Mouse (Mus musculus): ENCODE results near the gene Dcaf11. TPM values are rescaled to one million over a fixed set of nuclear protein-coding genes. Genes with fewer than 3 reads are reported as not detected.

Dcaf11 gene
- polyA plus RNA-seq, 1 experiment from 2014 or later = 66.2 TPM

DNA sequence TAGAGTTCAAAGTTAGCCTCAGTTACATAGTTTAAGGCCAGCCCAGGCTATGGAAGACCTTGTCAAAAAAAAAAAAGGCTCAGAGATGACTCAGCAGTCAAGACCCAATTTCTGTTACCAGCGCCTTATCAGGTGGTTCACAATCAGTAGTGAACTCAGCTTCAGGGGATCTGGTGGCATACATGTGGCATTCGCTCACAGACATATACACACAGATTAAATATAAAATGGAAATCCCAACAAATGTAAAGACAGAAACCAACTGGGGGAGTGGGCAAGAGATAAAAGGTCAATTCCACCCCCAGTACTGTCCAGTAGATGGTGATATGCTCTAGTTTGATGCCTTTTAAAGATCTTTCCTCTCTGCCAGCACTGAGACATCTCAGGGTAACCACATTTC, 26.3 kb downstream of the Dcaf11 start:
- Histone ChIP-seq H3K27ac (no peak overlapping the region), H3K4me1 (replicated peaks) (peaks cover 23% of the 10 kb centered on the region), H3K4me2 (no peak overlapping the region), H3K36me3 (peaks cover 14% of the 10 kb centered on the region; the same call in 1 of the 2 replicates), H3K27me3 (no peaks in the 10 kb centered on the region), H3K9me3 (replicated peaks) (no peaks in the 10 kb centered on the region), H3K9ac (no peak overlapping the region), H3K4me3 (no peak overlapping the region)
- no peak for ATAC-seq (replicated peaks; ENCODE audit: insufficient number of reproducible peaks, insufficient read depth, low FRiP score, low read depth)
- WGBS = 89% methylated on average over 2 of the region's 2 CpGs

DNA sequence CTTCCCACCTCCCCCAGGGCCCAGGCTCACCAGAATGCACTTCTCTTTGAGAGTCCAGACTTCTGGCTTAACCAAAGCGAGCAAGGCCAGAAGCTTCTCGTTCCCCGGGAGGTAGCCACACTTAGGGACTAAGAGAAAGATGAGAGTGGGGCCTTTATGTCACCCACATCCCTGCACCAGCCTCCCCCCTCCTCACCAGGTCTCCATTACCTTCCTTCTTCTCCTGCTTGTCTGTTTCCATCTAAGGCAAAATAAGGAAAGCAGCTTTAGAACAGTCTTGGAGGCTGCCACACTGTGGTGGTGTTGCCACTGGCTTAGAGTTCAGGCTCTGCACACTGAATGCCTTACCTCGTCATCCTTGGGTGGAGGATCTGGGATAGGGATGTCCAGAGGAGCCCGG, 29.5 kb downstream of the Dcaf11 start:
- no peaks in the 10 kb centered on the region for H3K9me3 ChIP-seq (replicated peaks)
- WGBS = 86% methylated on average over 5 of the region's 5 CpGs
- H3K36me3 ChIP-seq = peaks cover 8% of the 10 kb centered on the region; the same call in 1 of the 2 replicates
- ATAC-seq (replicated peaks; ENCODE audit: insufficient number of reproducible peaks, insufficient read depth, low FRiP score, low read depth) = no peak
- peaks cover 38% of the 10 kb centered on the region for H3K4me1 ChIP-seq (replicated peaks)
- H3K4me2 ChIP-seq = no peak overlapping the region
- H3K9ac ChIP-seq = no peak overlapping the region
- 0 out of 2 replicates have a peak overlapping the region, but pooled peaks have one; percentile 85 for H3K4me3 ChIP-seq
- H3K27ac ChIP-seq = no peak overlapping the region
- no peaks in the 10 kb centered on the region for H3K27me3 ChIP-seq

- 77% methylated on average over 11 of the region's 11 CpGs for WGBS
- Histone ChIP-seq H3K36me3 (peaks cover 14% of the 10 kb centered on the region; the same call in 1 of the 2 replicates), H3K9me3 (replicated peaks) (no peaks in the 10 kb centered on the region), H3K4me2 (peak overlapping the region; percentile 92), H3K9ac (peak overlapping the region; percentile 61; the same call in 1 of the 2 replicates), H3K27ac (peak overlapping the region; percentile 96), H3K4me3 (peak overlapping the region; percentile 85), H3K27me3 (no peaks in the 10 kb centered on the region), H3K4me1 (replicated peaks) (peaks cover 33% of the 10 kb centered on the region)
- no peak for ATAC-seq (replicated peaks; ENCODE audit: insufficient number of reproducible peaks, insufficient read depth, low FRiP score, low read depth)
These were observed 30.1 kb downstream of the Dcaf11 start for GRCm38 (mm10) chr14:55589771-55590448.

DNA sequence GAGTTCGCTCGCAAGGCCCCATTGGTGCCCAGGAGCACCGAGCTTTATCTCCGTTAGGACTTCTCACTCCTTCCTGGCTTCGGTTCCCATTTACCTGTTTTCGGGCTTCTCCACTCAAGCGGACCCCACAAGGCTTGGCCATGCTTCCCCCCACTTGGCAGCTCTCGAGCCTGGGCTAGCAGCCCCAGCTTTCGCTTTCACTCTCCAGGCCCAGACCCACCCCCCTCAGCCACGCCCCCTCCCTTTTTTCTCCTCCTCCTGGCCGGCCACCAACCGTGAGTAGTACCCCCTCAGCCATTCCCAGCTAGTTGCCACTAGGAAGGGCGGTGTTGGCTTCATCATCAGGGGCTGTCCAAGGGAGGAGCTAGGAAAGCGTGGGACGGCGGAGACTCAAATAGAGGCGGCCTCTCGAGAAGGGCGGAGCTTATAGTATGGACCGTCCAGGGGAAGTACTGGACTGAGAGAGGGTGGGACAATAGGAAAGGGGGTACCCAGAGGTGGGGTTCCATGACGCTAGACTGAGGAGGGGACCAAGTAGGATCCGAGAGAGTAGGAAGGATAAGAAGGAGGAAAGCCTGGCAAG, 31.0 kb downstream of the Dcaf11 start, which contains the start of gene Psme2:
Psme2 (minus strand) TSS at position 366 of the 583 bp plus-strand sequence.
- Histone ChIP-seq H3K27me3 (no peaks in the 10 kb centered on the region), H3K4me3 (peak within 1 kb of the TSS; percentile 85), H3K36me3 (peaks cover 24% of the 10 kb centered on the region), H3K4me1 (replicated peaks) (peaks cover 27% of the 10 kb centered on the region), H3K9ac (peak within 1 kb of the TSS; percentile 88), H3K4me2 (peak within 1 kb of the TSS; percentile 92), H3K9me3 (replicated peaks) (no peaks in the 10 kb centered on the region), H3K27ac (peak within 1 kb of the TSS; percentile 96)
- peak; percentile 96 for ATAC-seq (replicated peaks; ENCODE audit: insufficient number of reproducible peaks, insufficient read depth, low FRiP score, low read depth)
- under 1% methylated on average over 22 of the region's 22 CpGs for WGBS

GRCm38 (mm10) chr14:55591331-55591891, 31.6 kb downstream of the Dcaf11 start, which contains the start of gene Rnf31:
Gene Rnf31, plus strand, starts transcription at chr14:55591708.
- Histone ChIP-seq H3K27ac (peak within 1 kb of the TSS; percentile 96), H3K27me3 (no peaks in the 10 kb centered on the region), H3K9ac (peak within 1 kb of the TSS; percentile 88), H3K4me2 (peak within 1 kb of the TSS; percentile 92), H3K36me3 (peaks cover 29% of the 10 kb centered on the region), H3K9me3 (replicated peaks) (no peaks in the 10 kb centered on the region), H3K4me1 (replicated peaks) (peaks cover 26% of the 10 kb centered on the region), H3K4me3 (peak within 1 kb of the TSS; percentile 85)
- under 1% methylated on average over 33 of the region's 33 CpGs for WGBS
- peak; percentile 89 for ATAC-seq (replicated peaks; ENCODE audit: insufficient number of reproducible peaks, insufficient read depth, low FRiP score, low read depth)

DNA sequence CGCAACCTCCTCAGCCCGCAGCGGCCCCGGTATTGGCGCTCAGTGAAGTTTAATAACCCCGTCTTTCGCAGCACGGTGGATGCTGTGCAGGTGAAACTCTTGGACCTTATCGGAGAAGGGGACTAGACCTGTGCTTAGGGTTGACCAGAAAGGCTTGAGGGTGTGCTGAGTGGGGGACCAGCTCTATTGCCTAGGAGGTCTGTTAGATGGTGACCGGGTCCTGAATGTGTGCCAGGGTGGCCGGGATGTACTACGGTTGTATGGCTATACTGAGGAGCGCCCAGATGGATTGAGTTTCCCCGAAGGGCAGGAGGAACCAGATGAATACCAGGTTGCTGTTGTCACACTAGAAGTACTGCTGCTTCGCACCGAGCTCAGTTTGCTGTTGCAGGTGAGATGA, 32.4 kb downstream of the Dcaf11 start:
- peak overlapping the region; percentile 96 for H3K27ac ChIP-seq
- H3K4me2 ChIP-seq = peak overlapping the region; percentile 92
- peaks cover 34% of the 10 kb centered on the region for H3K36me3 ChIP-seq
- H3K4me1 ChIP-seq (replicated peaks) = peaks cover 26% of the 10 kb centered on the region
- no peaks in the 10 kb centered on the region for H3K27me3 ChIP-seq
- peak overlapping the region; percentile 85 for H3K4me3 ChIP-seq
- ATAC-seq (replicated peaks; ENCODE audit: insufficient number of reproducible peaks, insufficient read depth, low FRiP score, low read depth) = no peak
- WGBS = 2% methylated on average over 16 of the region's 16 CpGs
- H3K9me3 ChIP-seq (replicated peaks) = no peaks in the 10 kb centered on the region
- peak overlapping the region; percentile 88 for H3K9ac ChIP-seq

GRCm38 (mm10) chr14:55596036-55596690, 36.4 kb downstream of the Dcaf11 start:
- Histone ChIP-seq H3K36me3 (peaks cover 58% of the 10 kb centered on the region), H3K4me1 (replicated peaks) (peaks cover 16% of the 10 kb centered on the region), H3K9me3 (replicated peaks) (no peaks in the 10 kb centered on the region), H3K27ac (0 out of 2 replicates have a peak overlapping the region, but pooled peaks have one; percentile 4), H3K9ac (no peak overlapping the region), H3K4me3 (no peak overlapping the region), H3K27me3 (no peaks in the 10 kb centered on the region), H3K4me2 (no peak overlapping the region)
- 76% methylated on average over 13 of the region's 13 CpGs for WGBS
- ATAC-seq (replicated peaks; ENCODE audit: insufficient number of reproducible peaks, insufficient read depth, low FRiP score, low read depth) = no peak

- H3K27me3 ChIP-seq = no peaks in the 10 kb centered on the region
- H3K36me3 ChIP-seq = peaks cover 80% of the 10 kb centered on the region
- H3K4me2 ChIP-seq = no peak overlapping the region
- no peak overlapping the region for H3K27ac ChIP-seq
- no peaks in the 10 kb centered on the region for H3K9me3 ChIP-seq (replicated peaks)
- H3K4me1 ChIP-seq (replicated peaks) = peaks cover 4% of the 10 kb centered on the region; the same call in 1 of the 2 replicates
- 93% methylated on average over 21 of the region's 21 CpGs for WGBS
- ATAC-seq (replicated peaks; ENCODE audit: insufficient number of reproducible peaks, insufficient read depth, low FRiP score, low read depth) = no peak
- no peak overlapping the region for H3K9ac ChIP-seq
- H3K4me3 ChIP-seq = no peak overlapping the region
These were observed 39.0 kb downstream of the Dcaf11 start for GRCm38 (mm10) chr14:55598521-55599390.

- Histone ChIP-seq H3K36me3 (peaks cover 61% of the 10 kb centered on the region), H3K4me1 (replicated peaks) (peaks cover 18% of the 10 kb centered on the region), H3K27ac (peak within 1 kb of the TSS; percentile 82), H3K9ac (peak within 1 kb of the TSS; percentile 69), H3K9me3 (replicated peaks) (no peaks in the 10 kb centered on the region), H3K4me3 (peak within 1 kb of the TSS; percentile 55), H3K4me2 (peak within 1 kb of the TSS; percentile 75), H3K27me3 (no peaks in the 10 kb centered on the region)
- 83% methylated on average over 7 of the region's 7 CpGs for WGBS
- no peak for ATAC-seq (replicated peaks; ENCODE audit: insufficient number of reproducible peaks, insufficient read depth, low FRiP score, low read depth)
These were observed 43.4 kb downstream of the Dcaf11 start, which contains the start of gene Irf9 for GRCm38 (mm10) chr14:55603271-55603632. Gene Irf9, plus strand, starts transcription at chr14:55603571.

All from heart, embryonic 15.5 days (tissue).